Mouse (Mus musculus): ENCODE measurements around the gene Urm1. TPM values are rescaled to one million over a fixed set of nuclear protein-coding genes. Genes with fewer than 3 reads are reported as not detected.
"Not testable (repeated sequence)": the region's sequence is repeated elsewhere in the genome, so short reads cannot be mapped to it uniquely, and the experiment has no call there.

The Urm1 gene
- polyA plus RNA-seq, 1 experiment: 46.6 TPM

- WGBS: 65% methylated on average over 8 of the region's 8 CpGs
- no peak for DNase-seq
- Histone ChIP-seq H3K4me1 (ENCODE audit: control insufficient read depth, insufficient read depth, low read length) (no peaks in the 10 kb centered on the region), H3K4me3 (replicated peaks; ENCODE audit: extremely low read depth, low read depth, low read length) (no peak overlapping the region)
- TF ChIP-seq POLR2A (IDR thresholded peaks at IDR 0.05; ENCODE audit: borderline replicate concordance, extremely low read depth, low read depth, low read length): no peak
- no peak for TF ChIP-seq CTCF (IDR thresholded peaks at IDR 0.05; ENCODE audit: insufficient read depth, low read length)
These were observed 59.3 kb downstream of the Urm1 start for GRCm38 (mm10) chr2:29879191-29879590.

GRCm38 (mm10) chr2:29879964-29880830 is 60.3 kb downstream of the Urm1 start:
- Histone ChIP-seq H3K4me1 (ENCODE audit: control insufficient read depth, insufficient read depth, low read length) (no peaks in the 10 kb centered on the region), H3K4me3 (replicated peaks; ENCODE audit: extremely low read depth, low read depth, low read length) (no peak overlapping the region)
- 64% methylated on average over 17 of the region's 17 CpGs for WGBS
- no peak for DNase-seq
- TF ChIP-seq POLR2A (IDR thresholded peaks at IDR 0.05; ENCODE audit: borderline replicate concordance, extremely low read depth, low read depth, low read length): no peak
- TF ChIP-seq CTCF (IDR thresholded peaks at IDR 0.05; ENCODE audit: insufficient read depth, low read length): no peak

- not testable (repeated sequence) for H3K4me3 ChIP-seq (replicated peaks; ENCODE audit: extremely low read depth, low read depth, low read length); DNase-seq; H3K4me1 ChIP-seq (ENCODE audit: control insufficient read depth, insufficient read depth, low read length)
- 66% methylated on average over 9 of the region's 9 CpGs for WGBS
These were observed 66.9 kb downstream of the Urm1 start for GRCm38 (mm10) chr2:29886659-29887292.

DNA sequence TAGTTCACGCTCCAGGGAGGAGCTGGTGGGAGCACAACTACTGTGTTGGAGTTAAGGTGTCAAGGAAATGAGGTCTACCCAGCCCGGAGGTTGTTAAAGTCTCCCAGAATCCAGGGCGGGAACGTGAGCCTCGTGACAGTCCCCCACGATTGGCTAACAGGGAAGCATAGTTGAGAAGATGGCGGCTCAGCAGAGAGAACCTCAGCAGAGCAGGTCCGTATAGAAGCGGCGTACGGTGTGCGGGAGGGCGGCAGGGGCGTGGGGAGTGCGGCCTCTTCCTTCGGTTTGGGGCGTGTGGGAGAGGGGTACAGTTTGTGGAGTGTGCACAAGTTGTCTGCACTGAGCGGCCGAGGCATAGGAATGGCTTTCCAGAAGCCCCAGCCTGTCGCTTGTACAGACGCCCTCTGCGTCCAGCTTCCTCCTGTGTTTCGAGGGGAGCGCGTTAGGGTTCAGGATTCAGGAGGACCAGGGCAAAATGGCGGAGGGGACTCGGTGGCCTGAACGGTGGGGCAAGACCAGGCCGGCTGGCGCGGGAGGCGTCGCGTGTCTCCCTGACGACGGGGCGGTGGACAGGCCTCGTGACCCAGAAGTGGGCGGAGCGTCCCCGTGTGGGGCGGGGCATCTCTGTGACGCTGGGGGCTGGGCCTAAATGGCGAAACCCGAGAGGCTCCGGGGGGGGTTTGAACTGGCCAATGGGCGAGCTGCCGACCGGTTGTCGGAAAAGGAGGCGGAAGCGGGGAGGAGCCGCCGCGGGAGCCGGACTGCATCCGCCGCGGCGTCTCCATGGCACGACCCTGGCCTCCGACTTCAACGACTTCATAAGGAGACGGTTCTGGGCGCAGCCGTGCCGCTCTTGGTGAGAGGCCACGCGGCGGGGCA is 69.4 kb downstream of the Urm1 start, which contains the start of gene Odf2:
TSS of gene Odf2 (plus strand) at position 156 of the 879 bp plus-strand sequence.
- under 1% methylated on average over 70 of the region's 70 CpGs for WGBS

GRCm38 (mm10) chr2:29889991-29890833 is 70.3 kb downstream of the Urm1 start:
- TF ChIP-seq CTCF (IDR thresholded peaks at IDR 0.05; ENCODE audit: insufficient read depth, low read length) (no peak), POLR2A (IDR thresholded peaks at IDR 0.05; ENCODE audit: borderline replicate concordance, extremely low read depth, low read depth, low read length) (no peak)
- WGBS: 1% methylated on average over 59 of the region's 61 CpGs
- Histone ChIP-seq H3K4me3 (replicated peaks; ENCODE audit: extremely low read depth, low read depth, low read length) (peak overlapping the region; percentile 91), H3K4me1 (ENCODE audit: control insufficient read depth, insufficient read depth, low read length) (no peaks in the 10 kb centered on the region)
- DNase-seq: peak; percentile 75

More for the DNA sequence above, 69.4 kb downstream of the Urm1 start, which contains the start of gene Odf2:
- peak; percentile 100 for DNase-seq
- Histone ChIP-seq H3K4me1 (ENCODE audit: control insufficient read depth, insufficient read depth, low read length) (no peaks in the 10 kb centered on the region), H3K4me3 (replicated peaks; ENCODE audit: extremely low read depth, low read depth, low read length) (peak within 1 kb of the TSS; percentile 91)
- TF ChIP-seq POLR2A (IDR thresholded peaks at IDR 0.05; ENCODE audit: borderline replicate concordance, extremely low read depth, low read depth, low read length) (peak; percentile 59; the same call in 1 of the 2 replicates), CTCF (IDR thresholded peaks at IDR 0.05; ENCODE audit: insufficient read depth, low read length) (no peak)

- Histone ChIP-seq H3K4me1 (ENCODE audit: control insufficient read depth, insufficient read depth, low read length) (no peaks in the 10 kb centered on the region), H3K4me3 (replicated peaks; ENCODE audit: extremely low read depth, low read depth, low read length) (no peak overlapping the region)
- TF ChIP-seq POLR2A (IDR thresholded peaks at IDR 0.05; ENCODE audit: borderline replicate concordance, extremely low read depth, low read depth, low read length) (no peak), CTCF (IDR thresholded peaks at IDR 0.05; ENCODE audit: insufficient read depth, low read length) (no peak)
- WGBS: 94% methylated on average over 6 of the region's 6 CpGs
- no peak for DNase-seq
These were observed 71.9 kb downstream of the Urm1 start for GRCm38 (mm10) chr2:29891773-29892172.

Other genes starting within 250 kb of the Urm1 start
- gene Rapgef1, start 200.4 kb upstream of the Urm1 start, polyA plus RNA-seq (2012; rRNA removed): 52.4 and 65.2 TPM in 2 replicates
- 0.11 and 0.42 TPM in 2 replicates for gene Gm13420, start 68.4 kb upstream of the Urm1 start, polyA plus RNA-seq (2012; rRNA removed)
- gene Gm13547, start 60.8 kb upstream of the Urm1 start, polyA plus RNA-seq (2012; rRNA removed): not detected in 2 replicates
- gene Coq4, start 32.6 kb upstream of the Urm1 start, polyA plus RNA-seq (2012; rRNA removed): 40.6 and 44.8 TPM in 2 replicates
- gene Trub2, start 31.6 kb upstream of the Urm1 start, polyA plus RNA-seq (2012; rRNA removed): 23.7 and 36.8 TPM in 2 replicates
- gene Slc27a4, start 17.4 kb upstream of the Urm1 start, polyA plus RNA-seq (2012; rRNA removed): 29.0 and 37.1 TPM in 2 replicates
- gene Cercam, start 49.1 kb downstream of the Urm1 start, polyA plus RNA-seq (2012; rRNA removed): 8.4 and 9.5 TPM in 2 replicates
- 27.3 and 35.5 TPM in 2 replicates for gene Odf2, start 69.1 kb downstream of the Urm1 start, polyA plus RNA-seq (2012; rRNA removed)
- gene Gle1, start 115.4 kb downstream of the Urm1 start, polyA plus RNA-seq (2012; rRNA removed): 20.4 and 27.1 TPM in 2 replicates
- gene Sptan1, start 145.5 kb downstream of the Urm1 start, polyA plus RNA-seq (2012; rRNA removed): 299 and 313 TPM in 2 replicates
- gene Wdr34, start 228.8 kb downstream of the Urm1 start, polyA plus RNA-seq (2012; rRNA removed): 27.1 and 31.3 TPM in 2 replicates
- 35.5 and 39.7 TPM in 2 replicates for gene Set, start 237.3 kb downstream of the Urm1 start, polyA plus RNA-seq (2012; rRNA removed)

All from lung, adult 2 months (tissue).